Mouse (Mus musculus) intestine, postnatal 0 days (tissue): ENCODE data around the gene Slc29a1. TPM values are rescaled to one million over a fixed set of nuclear protein-coding genes. Genes with fewer than 3 reads are reported as not detected.

Source experiments
- ATAC-seq: fragments of 200-750 bp; cut with Nextera tagmentation; 2 replicates; pipeline ENCODE4 v1.8.0; 2017; ENCODE audit warnings: mild to moderate bottlenecking, moderate TSS enrichment, moderate library complexity
- H3K27ac ChIP-seq: fragments of 300-500 bp; sonication (generic); 2 replicates; pipeline ENCODE4 v1.5.1; 2014; ENCODE audit warnings: mild to moderate bottlenecking, low read depth, low read length, moderate library complexity
- H3K27me3 ChIP-seq: fragments of 300-500 bp; sonication (generic); replicated peaks from 2 replicates; pipeline ENCODE4 v1.6.1; 2014; ENCODE audit warnings: low read length, mixed read lengths; ENCODE audit not compliant: control insufficient read depth, insufficient read depth
- H3K36me3 ChIP-seq: fragments of 300-500 bp; sonication (generic); 2 replicates; pipeline ENCODE4 v1.6.1; 2014; ENCODE audit warnings: mild to moderate bottlenecking, moderate library complexity; ENCODE audit not compliant: control insufficient read depth, insufficient read depth
- H3K4me1 ChIP-seq: fragments of 300-500 bp; sonication (generic); replicated peaks from 2 replicates; pipeline ENCODE4 v1.6.1; 2014; ENCODE audit warnings: antibody characterized with exemption, low read length, mixed read lengths; ENCODE audit not compliant: control insufficient read depth, insufficient read depth
- H3K4me2 ChIP-seq: fragments of 300-500 bp; sonication (generic); replicated peaks from 2 replicates; pipeline ENCODE4 v1.6.1; 2014; ENCODE audit warnings: low read depth, mild to moderate bottlenecking, moderate library complexity
- H3K4me3 ChIP-seq: fragments of 300-500 bp; sonication (generic); 2 replicates; pipeline ENCODE4 v1.5.1; 2014; ENCODE audit warnings: low read depth, low read length
- H3K9ac ChIP-seq: fragments of 300-500 bp; sonication (generic); 2 replicates; pipeline ENCODE4 v1.6.1; 2014; ENCODE audit warnings: mild to moderate bottlenecking, low read depth, low read length
- H3K9me3 ChIP-seq: fragments of 300-500 bp; sonication (generic); 2 replicates; pipeline ENCODE4 v1.6.1; 2016; ENCODE audit warnings: mixed run types; ENCODE audit not compliant: control insufficient read depth
- CTCF ChIP-seq: sonication (generic); IDR thresholded peaks from 2 replicates; pipeline ENCODE4 v1.5.1; 2016; ENCODE audit warnings: low read depth, mild to moderate bottlenecking, control low read depth, antibody characterized with exemption, moderate library complexity
- WGBS: fragments of 180-500 bp; shearing (Covaris S2); extraction: QIAGEN DNeasy Blood & Tissue Kit; methylation state at CpG from one replicate; pipeline ENCODE4 v1.1.7; 2014; 5-methylcytosine and 5-hydroxymethylcytosine counted together
- polyA plus RNA-seq: library from polyadenylated mRNA; unstranded; fragments of >200 nt; fragmentation: Nextera tagmentation; extraction: Ambion mirVana; gene quantifications from 2 replicates; pipeline ENCODE4 v1.2.1, GENCODE M21; 2015

Gene Slc29a1
- polyA plus RNA-seq, 1 experiment from 2014 or later, result 37.8 TPM

DNA sequence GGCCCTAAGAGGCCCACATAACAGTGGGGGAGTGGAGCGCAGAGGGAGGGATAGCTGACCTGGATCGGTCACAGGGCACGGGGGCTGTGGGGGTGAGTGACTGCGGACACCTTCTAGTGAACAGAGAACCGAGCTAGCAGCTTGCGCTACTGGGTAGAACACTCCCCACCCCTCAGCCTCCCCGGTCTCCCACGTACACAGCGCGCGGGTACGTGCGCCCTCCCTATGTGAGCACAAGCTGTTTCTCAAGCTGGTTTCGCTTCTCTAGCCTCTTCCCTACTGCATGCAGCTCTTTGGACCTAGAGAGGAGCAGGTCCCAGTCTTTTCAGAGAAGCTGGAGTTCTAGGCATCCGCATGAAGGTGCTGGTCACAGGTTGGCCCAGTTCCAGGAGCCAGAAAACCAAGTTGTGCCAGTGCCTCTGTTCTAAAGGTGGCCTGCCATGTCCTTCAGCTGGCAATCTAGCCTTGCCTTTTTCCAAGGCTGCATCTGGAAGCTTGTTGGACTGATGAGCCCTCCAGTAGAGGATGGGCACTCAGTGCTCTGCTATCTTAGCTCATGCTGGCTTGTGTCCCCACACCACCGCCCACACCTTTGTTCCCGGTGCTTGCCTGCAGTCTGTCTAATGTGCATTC, 25.2 kb downstream of the Slc29a1 start:
- H3K4me2 ChIP-seq, result peak overlapping the region; percentile 86
- peak; percentile 20 for ATAC-seq
- H3K27ac ChIP-seq, result peak overlapping the region; percentile 95
- H3K27me3 ChIP-seq, result no peaks in the 10 kb centered on the region
- H3K4me3 ChIP-seq, result peak overlapping the region; percentile 100
- WGBS, result 4% methylated on average over 17 of the region's 17 CpGs
- no peak for TF ChIP-seq CTCF
- H3K9me3 ChIP-seq, result no peaks in the 10 kb centered on the region
- H3K4me1 ChIP-seq, result peaks cover 9% of the 10 kb centered on the region
- peaks cover 22% of the 10 kb centered on the region for H3K36me3 ChIP-seq
- peak overlapping the region; percentile 97 for H3K9ac ChIP-seq

DNA sequence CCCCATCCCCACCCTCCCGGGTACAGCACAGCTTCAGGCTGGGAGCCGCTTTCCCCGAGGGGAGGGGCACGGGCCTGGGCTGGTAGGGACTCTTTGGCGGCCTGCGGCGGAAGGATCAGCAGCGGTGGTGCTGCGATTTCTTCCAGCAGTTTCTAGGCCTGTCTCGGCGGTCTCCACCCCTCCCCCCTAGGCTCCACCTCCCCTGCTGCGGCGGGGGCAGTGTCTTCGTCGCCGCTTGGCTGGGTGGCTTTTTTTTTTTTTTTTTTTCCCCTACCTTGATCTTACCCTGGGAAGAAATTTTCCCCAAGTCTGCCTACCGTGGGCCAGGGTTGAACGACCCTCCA, 25.7 kb downstream of the Slc29a1 start:
- Histone ChIP-seq H3K4me1 (peaks cover 9% of the 10 kb centered on the region), H3K4me2 (peak overlapping the region; percentile 86), H3K36me3 (peaks cover 27% of the 10 kb centered on the region), H3K4me3 (peak overlapping the region; percentile 100), H3K27ac (peak overlapping the region; percentile 95), H3K27me3 (no peaks in the 10 kb centered on the region), H3K9ac (peak overlapping the region; percentile 97), H3K9me3 (no peaks in the 10 kb centered on the region)
- WGBS, result under 1% methylated on average over 18 of the region's 18 CpGs
- peak; percentile 70 for ATAC-seq
- TF ChIP-seq CTCF, result no peak

DNA sequence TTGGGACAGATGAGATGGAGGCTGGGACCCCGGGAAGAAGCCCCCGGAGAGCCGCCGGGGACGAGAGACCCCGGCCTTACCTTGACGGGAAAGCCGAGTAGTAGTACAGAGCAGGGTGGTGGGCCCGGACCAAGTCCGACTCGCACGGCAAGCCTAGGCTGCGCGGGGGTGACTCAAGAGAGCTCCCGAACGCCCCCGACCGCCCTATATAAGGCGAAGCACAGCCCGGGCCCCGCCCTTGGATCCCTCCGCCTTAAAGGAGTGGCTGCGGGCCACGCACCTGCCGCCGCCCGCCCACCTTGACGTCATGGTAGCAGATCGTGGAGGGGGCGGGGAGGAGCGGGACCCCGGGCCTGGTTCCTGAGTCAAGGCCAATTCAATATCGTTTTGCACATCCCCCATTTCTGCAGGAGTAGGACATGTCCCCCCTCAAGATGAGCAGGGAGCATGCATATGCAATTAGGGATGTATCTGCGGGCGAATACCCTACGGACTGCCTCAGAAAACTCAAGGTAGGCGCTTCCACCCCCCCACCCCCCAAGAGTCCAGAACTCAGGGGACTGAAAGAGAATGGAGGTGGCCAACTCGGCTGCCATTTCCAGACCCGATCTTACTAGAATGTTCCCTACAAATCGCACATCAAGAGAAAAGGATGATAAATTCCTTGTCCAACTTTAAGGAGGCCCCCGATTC, 26.2 kb downstream of the Slc29a1 start, which contains the start of gene Hsp90ab1:
TSS of gene Hsp90ab1 (minus strand) at position 185 of the 693 bp plus-strand sequence.
- under 1% methylated on average over 41 of the region's 41 CpGs for WGBS
- H3K27me3 ChIP-seq, result no peaks in the 10 kb centered on the region
- H3K9me3 ChIP-seq, result no peaks in the 10 kb centered on the region
- peaks cover 9% of the 10 kb centered on the region for H3K4me1 ChIP-seq
- ATAC-seq, result peak; percentile 81
- peak within 1 kb of the TSS; percentile 95 for H3K27ac ChIP-seq
- H3K4me3 ChIP-seq, result peak within 1 kb of the TSS; percentile 100
- H3K9ac ChIP-seq, result peak within 1 kb of the TSS; percentile 97
- TF ChIP-seq CTCF, result no peak
- H3K4me2 ChIP-seq, result peak within 1 kb of the TSS; percentile 86
- peaks cover 32% of the 10 kb centered on the region for H3K36me3 ChIP-seq

GRCm38 (mm10) chr17:45572103-45573086, 27.0 kb downstream of the Slc29a1 start:
- under 1% methylated on average over 55 of the region's 57 CpGs for WGBS

DNA sequence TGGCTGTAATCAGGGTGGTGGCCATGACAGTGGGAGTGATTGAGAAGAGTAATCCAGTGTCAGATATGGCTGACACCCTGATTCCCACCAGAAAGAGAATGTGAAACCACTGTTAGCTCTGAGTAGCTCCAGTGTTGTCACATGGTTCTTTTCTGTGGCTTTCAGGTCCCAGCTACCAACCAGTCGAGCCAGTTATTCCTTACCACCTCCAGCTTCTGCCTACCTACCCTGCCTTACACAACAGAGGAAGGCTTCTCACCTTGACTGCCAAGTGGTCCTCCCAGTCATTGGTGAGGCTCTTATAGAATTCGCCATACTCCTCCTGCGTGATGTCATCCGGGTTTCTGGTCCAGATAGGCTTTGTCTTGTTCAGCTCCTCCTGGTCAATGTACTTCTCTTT, 29.4 kb downstream of the Slc29a1 start:
- no peak for TF ChIP-seq CTCF
- ATAC-seq, result no peak
- Histone ChIP-seq H3K4me3 (no peak overlapping the region), H3K27ac (0 out of 2 replicates have a peak overlapping the region, but pooled peaks have one; percentile 1), H3K4me1 (peaks cover 9% of the 10 kb centered on the region), H3K36me3 (peaks cover 52% of the 10 kb centered on the region), H3K9ac (no peak overlapping the region), H3K4me2 (no peak overlapping the region), H3K9me3 (no peaks in the 10 kb centered on the region), H3K27me3 (no peaks in the 10 kb centered on the region)
- 69% methylated on average over 4 of the region's 4 CpGs for WGBS

More at GRCm38 (mm10) chr17:45572103-45573086, 27.0 kb downstream of the Slc29a1 start:
- Histone ChIP-seq H3K27me3 (no peaks in the 10 kb centered on the region), H3K36me3 (peaks cover 41% of the 10 kb centered on the region), H3K27ac (peak overlapping the region; percentile 95), H3K4me2 (peak overlapping the region; percentile 86), H3K9ac (peak overlapping the region; percentile 97), H3K4me1 (peaks cover 9% of the 10 kb centered on the region), H3K9me3 (no peaks in the 10 kb centered on the region), H3K4me3 (peak overlapping the region; percentile 100)
- TF ChIP-seq CTCF, result no peak
- ATAC-seq, result peak; percentile 59

- 79% methylated on average over 12 of the region's 12 CpGs for WGBS
- Histone ChIP-seq H3K4me3 (no peak overlapping the region), H3K9me3 (no peaks in the 10 kb centered on the region), H3K27me3 (no peaks in the 10 kb centered on the region), H3K9ac (no peak overlapping the region), H3K27ac (no peak overlapping the region), H3K4me1 (peaks cover 6% of the 10 kb centered on the region; the same call in 1 of the 2 replicates), H3K36me3 (peaks cover 52% of the 10 kb centered on the region), H3K4me2 (no peak overlapping the region)
- ATAC-seq, result no peak
- TF ChIP-seq CTCF, result no peak
These were observed 30.4 kb downstream of the Slc29a1 start for GRCm38 (mm10) chr17:45568990-45569389.
